19 mouse cellular contexts compared by ENCODE assay signal in the genomic region with DNA sequence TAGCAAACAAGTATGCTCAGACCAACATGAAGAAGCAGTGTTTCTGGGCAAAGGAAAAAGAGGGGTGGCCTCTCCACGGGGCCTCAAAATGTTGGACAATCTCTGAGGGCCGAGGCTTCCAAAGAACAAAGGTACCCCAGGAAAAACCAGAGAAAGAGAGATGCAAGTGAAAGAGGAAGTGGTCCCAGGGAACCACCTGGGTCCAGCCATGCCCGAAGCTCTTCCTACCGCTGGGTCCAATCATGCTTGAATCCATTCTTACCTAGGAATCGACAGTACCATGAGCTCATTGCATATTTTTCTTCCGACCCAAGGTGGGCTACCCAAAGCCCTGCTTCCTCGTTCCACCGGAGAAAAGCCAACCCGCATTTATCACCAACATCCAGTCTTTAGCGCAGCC. TPM values are rescaled to one million over a fixed set of nuclear protein-coding genes. Genes with fewer than 3 reads are reported as not detected.
"Had no signal": no experiment of that assay in that cellular context is flagged by ENCODE, and none has a peak within 500 bp of the region (broad histone marks: within the 10 kb centered on the region; RNA-seq: fewer than 3 reads in every experiment).

No protein-coding gene starts in this region.

- H3K4me2 ChIP-seq: neural tube, embryonic 12.5 days; neural tube, embryonic 13.5 days; neural tube, embryonic 15.5 days; stomach, embryonic 15.5 days had no signal

- H3K27ac ChIP-seq: neural tube, embryonic 12.5 days; neural tube, embryonic 13.5 days; neural tube, embryonic 15.5 days; stomach, embryonic 15.5 days; stomach, postnatal 0 days had no signal

- H3K4me3 ChIP-seq: neural tube, embryonic 12.5 days; neural tube, embryonic 13.5 days; neural tube, embryonic 15.5 days; stomach, embryonic 15.5 days had no signal

- H3K9ac ChIP-seq: neural tube, embryonic 12.5 days; neural tube, embryonic 13.5 days; neural tube, embryonic 15.5 days; stomach, embryonic 15.5 days had no signal

- DNase-seq: retina, postnatal 1 day; right cerebral cortex, adult 18-20 months; right cerebral cortex, postnatal 14 days; right cerebral cortex, postnatal 25 days; right cerebral cortex, postnatal 4 days; spleen, adult 18-20 months; thymus, adult 18-20 months; thymus, adult 2 months; thymus, postnatal 14 days; thymus, postnatal 25 days; thymus, postnatal 36 days; thymus, postnatal 4 days had no signal

- H3K9me3 ChIP-seq: neural tube, embryonic 12.5 days; neural tube, embryonic 13.5 days; neural tube, embryonic 15.5 days; stomach, embryonic 15.5 days had no signal

- H3K36me3 ChIP-seq: neural tube, embryonic 12.5 days; neural tube, embryonic 13.5 days; neural tube, embryonic 15.5 days; stomach, embryonic 15.5 days had no signal

- H3K4me1 ChIP-seq: stomach, embryonic 15.5 days had no signal

RNA-seq across cellular contexts. Expression of a gene that starts 36.1 kb away (rescaled TPM):
- total RNA-seq: neutrophil, adult 5-6 weeks had no signal
- polyA plus RNA-seq: neural tube, embryonic 13.5 days; neural tube, embryonic 14.5 days had no signal
